Mouse (Mus musculus): ENCODE results near the gene Klf5.

Klf5 gene

GRCm38 (mm10) chr14:99309606-99310005 lies 11.1 kb downstream of the Klf5 start:
- no peak for DNase-seq (ENCODE audit: low spot score)

GRCm38 (mm10) chr14:99310358-99310757 lies 11.9 kb downstream of the Klf5 start:
- DNase-seq (ENCODE audit: low spot score): no peak

GRCm38 (mm10) chr14:99313062-99313461 lies 14.6 kb downstream of the Klf5 start:
- no peak for DNase-seq (ENCODE audit: low spot score)

GRCm38 (mm10) chr14:99316275-99316674 lies 17.8 kb downstream of the Klf5 start:
- no peak for DNase-seq (ENCODE audit: low spot score)

GRCm38 (mm10) chr14:99320736-99321135 lies 22.2 kb downstream of the Klf5 start:
- DNase-seq (ENCODE audit: low spot score): no peak

- DNase-seq (ENCODE audit: low spot score): no peak
Measured at GRCm38 (mm10) chr14:99323376-99323775, 24.9 kb downstream of the Klf5 start.

GRCm38 (mm10) chr14:99324523-99324922 lies 26.0 kb downstream of the Klf5 start:
- no peak for DNase-seq (ENCODE audit: low spot score)

- no peak for DNase-seq (ENCODE audit: low spot score)
Measured at GRCm38 (mm10) chr14:99325597-99326472, 27.3 kb downstream of the Klf5 start.

GRCm38 (mm10) chr14:99336598-99336997 lies 38.1 kb downstream of the Klf5 start:
- DNase-seq (ENCODE audit: low spot score): no peak

GRCm38 (mm10) chr14:99339021-99339420 lies 40.5 kb downstream of the Klf5 start:
- no peak for DNase-seq (ENCODE audit: low spot score)

GRCm38 (mm10) chr14:99339681-99340522 lies 41.4 kb downstream of the Klf5 start:
- no peak for DNase-seq (ENCODE audit: low spot score)

- no peak for DNase-seq (ENCODE audit: low spot score)
Measured at GRCm38 (mm10) chr14:99340703-99341102, 42.2 kb downstream of the Klf5 start.

GRCm38 (mm10) chr14:99348175-99348764 lies 49.8 kb downstream of the Klf5 start:
- DNase-seq (ENCODE audit: low spot score): no peak

- DNase-seq (ENCODE audit: low spot score): no peak
Measured at GRCm38 (mm10) chr14:99349606-99350005, 51.1 kb downstream of the Klf5 start.

GRCm38 (mm10) chr14:99352989-99353388 lies 54.5 kb downstream of the Klf5 start:
- no peak for DNase-seq (ENCODE audit: low spot score)

GRCm38 (mm10) chr14:99354046-99354445 lies 55.6 kb downstream of the Klf5 start:
- no peak for DNase-seq (ENCODE audit: low spot score)

GRCm38 (mm10) chr14:99354761-99355609 lies 56.5 kb downstream of the Klf5 start:
- DNase-seq (ENCODE audit: low spot score): no peak

- no peak for DNase-seq (ENCODE audit: low spot score)
Measured at GRCm38 (mm10) chr14:99355610-99355870, 57.0 kb downstream of the Klf5 start.

- no peak for DNase-seq (ENCODE audit: low spot score)
Measured at GRCm38 (mm10) chr14:99362956-99363355, 64.5 kb downstream of the Klf5 start.

GRCm38 (mm10) chr14:99364007-99364784 lies 65.7 kb downstream of the Klf5 start:
- DNase-seq (ENCODE audit: low spot score): no peak
